In genomic region chr2:147119736-147120135, GRCm38 (mm10) we compare ENCODE assay signal across 35 mouse cellular contexts. TPM values are rescaled to one million over a fixed set of nuclear protein-coding genes. Genes with fewer than 3 reads are reported as not detected.
DNase-seq lines count a peak whose midpoint lies in the region; ATAC-seq and TF ChIP-seq lines count a peak whose summit lies in the region.
"Had no signal": no experiment of that assay in that cellular context is flagged by ENCODE, and none has a peak within 500 bp of the region (broad histone marks: within the 10 kb centered on the region; RNA-seq: fewer than 3 reads in every experiment).

No protein-coding gene starts in this region.

- no peak overlapping the region for H3K4me3 ChIP-seq in MEL (ENCODE audit: control insufficient read depth in 1 of 2, insufficient read depth in 1 of 2, low read depth in 2 of 2, low read length in 2 of 2)
- no peak overlapping the region for H3K4me3 ChIP-seq in midbrain, embryonic 14.5 days (replicated peaks; ENCODE audit: low read depth, low read length)
- H3K4me3 ChIP-seq in forebrain, embryonic 12.5 days (replicated peaks), result no peak overlapping the region
- H3K4me3 ChIP-seq: embryonic facial prominence, embryonic 10.5 days; embryonic facial prominence, embryonic 13.5 days; erythroblast, embryonic 14.5 days; forebrain, embryonic 13.5 days; heart, embryonic 12.5 days; heart, embryonic 15.5 days had no signal

- no peaks in the 10 kb centered on the region for H3K9me3 ChIP-seq in MEL (replicated peaks; ENCODE audit: insufficient read depth, low read length)
- H3K9me3 ChIP-seq in midbrain, embryonic 14.5 days (ENCODE audit: control insufficient read depth, low read length), result no peaks in the 10 kb centered on the region
- no peaks in the 10 kb centered on the region for H3K9me3 ChIP-seq in forebrain, embryonic 12.5 days
- H3K9me3 ChIP-seq: embryonic facial prominence, embryonic 10.5 days; embryonic facial prominence, embryonic 13.5 days; forebrain, embryonic 13.5 days; G1E; heart, embryonic 12.5 days; heart, embryonic 15.5 days had no signal

- peak; percentile 46 for DNase-seq in MEL (ENCODE audit: low read depth, low spot score)
- no peak for DNase-seq in yolk sac, embryonic 10.5 days (ENCODE audit: low spot score)
- no peak for DNase-seq in midbrain, embryonic 14.5 days
- DNase-seq: adrenal gland, adult 8-10 months; adrenal gland, postnatal 36 days; B cell, adult 2 months; cerebellum, adult 18-20 months; cerebellum, adult 9-10 months; cerebellum, postnatal 25 days; embryo, embryonic 11 days; gastrocnemius, postnatal 10 days; gastrocnemius, postnatal 36 days; heart, adult 11 months; heart, postnatal 10 days; heart, postnatal 36 days had no signal

- no peak for TF ChIP-seq POLR2A in MEL (IDR thresholded peaks at IDR 0.05; ENCODE audit: control insufficient read depth in 1 of 2, insufficient read depth in 1 of 2, low read depth in 1 of 2, low read length in 2 of 2, poor library complexity in 1 of 2)

- no peak for TF ChIP-seq RAD21 in MEL (IDR thresholded peaks at IDR 0.05; ENCODE audit: low read depth, low read length)

- TF ChIP-seq CTCF in MEL (IDR thresholded peaks at IDR 0.05 in 2 of 3, conservative IDR thresholded peaks at IDR 0.05 in 1 of 3; ENCODE audit: control insufficient read depth in 1 of 3, insufficient read depth in 1 of 3, low read depth in 2 of 3, low read length in 3 of 3, poor library complexity in 1 of 3, severe bottlenecking in 1 of 3), result no peak; a peak in 1 of 6 replicates

- H3K27me3 ChIP-seq in MEL (ENCODE audit: control insufficient read depth in 1 of 2, insufficient read depth in 2 of 2, low read length in 2 of 2), result no peaks in the 10 kb centered on the region
- H3K27me3 ChIP-seq in midbrain, embryonic 14.5 days (ENCODE audit: control insufficient read depth, insufficient read depth, low read length), result no peaks in the 10 kb centered on the region
- no peaks in the 10 kb centered on the region for H3K27me3 ChIP-seq in forebrain, embryonic 12.5 days
- H3K27me3 ChIP-seq: CH12.LX; embryonic facial prominence, embryonic 13.5 days; forebrain, embryonic 13.5 days; heart, embryonic 12.5 days; heart, embryonic 15.5 days had no signal

- H3K4me1 ChIP-seq in MEL (ENCODE audit: control insufficient read depth in 1 of 2, insufficient read depth in 2 of 2, low read length in 2 of 2), result peaks cover 0 to 2% of the 10 kb centered on the region in 2 experiments; a peak in 1 of 4 replicates
- no peaks in the 10 kb centered on the region for H3K4me1 ChIP-seq in midbrain, embryonic 14.5 days (ENCODE audit: control insufficient read depth, insufficient read depth, low read length)
- H3K4me1 ChIP-seq in forebrain, embryonic 12.5 days, result no peaks in the 10 kb centered on the region
- H3K4me1 ChIP-seq: embryonic facial prominence, embryonic 10.5 days; embryonic facial prominence, embryonic 13.5 days; forebrain, embryonic 13.5 days; heart, embryonic 12.5 days; heart, embryonic 15.5 days had no signal

- peak in 1 of 2 experiments; percentile 19; a peak in 1 of 4 replicates for TF ChIP-seq EP300 in MEL (IDR thresholded peaks at IDR 0.05; ENCODE audit: low read depth in 1 of 2, low read length in 2 of 2)

- ATAC-seq in granulocyte monocyte progenitor cell, adult 5-6 weeks (replicated peaks; ENCODE audit: poor library complexity, severe bottlenecking), result peak; percentile 66
- ATAC-seq in megakaryocyte progenitor cell, adult 5-6 weeks (replicated peaks; ENCODE audit: poor library complexity), result peak; percentile 83
- no peak for ATAC-seq in midbrain, embryonic 14.5 days (ENCODE audit: low FRiP score, low TSS enrichment)
- ATAC-seq in forebrain, embryonic 12.5 days (ENCODE audit: low FRiP score), result no peak
- ATAC-seq: activated CD4-positive, CD25-positive, alpha-beta regulatory T cell, adult 4 months; forebrain, embryonic 13.5 days; forebrain, embryonic 16.5 days; hindbrain, postnatal 0 days; inflammation-experienced regulatory T-cells, adult 6 months; intestine, embryonic 16.5 days had no signal

- no peaks in the 10 kb centered on the region for H3K79me2 ChIP-seq in MEL (ENCODE audit: control insufficient read depth, insufficient read depth, low read length, poor library complexity)

- H3K36me3 ChIP-seq in MEL (ENCODE audit: control insufficient read depth in 1 of 2, insufficient read depth in 2 of 2, low read length in 2 of 2), result peaks cover 0 to 4% of the 10 kb centered on the region in 2 experiments; a peak in 1 of 4 replicates
- no peaks in the 10 kb centered on the region for H3K36me3 ChIP-seq in midbrain, embryonic 14.5 days (ENCODE audit: control insufficient read depth, insufficient read depth, low read length)
- H3K36me3 ChIP-seq in forebrain, embryonic 12.5 days (replicated peaks), result no peaks in the 10 kb centered on the region
- H3K36me3 ChIP-seq: embryonic facial prominence, embryonic 10.5 days; embryonic facial prominence, embryonic 13.5 days; G1E; heart, embryonic 12.5 days; heart, embryonic 15.5 days had no signal

- no peak overlapping the region for H3K4me2 ChIP-seq in midbrain, embryonic 14.5 days (ENCODE audit: low read length)
- H3K4me2 ChIP-seq in forebrain, embryonic 12.5 days, result no peak overlapping the region
- H3K4me2 ChIP-seq: embryonic facial prominence, embryonic 13.5 days; forebrain, embryonic 13.5 days; heart, embryonic 12.5 days; heart, embryonic 15.5 days; hindbrain, embryonic 14.5 days had no signal

- H3K27ac ChIP-seq in MEL (ENCODE audit: control insufficient read depth, low read depth, low read length), result no peak overlapping the region
- H3K27ac ChIP-seq in midbrain, embryonic 14.5 days (replicated peaks; ENCODE audit: low read depth, low read length), result no peak overlapping the region
- no peak overlapping the region for H3K27ac ChIP-seq in forebrain, embryonic 12.5 days
- H3K27ac ChIP-seq: embryonic facial prominence, embryonic 10.5 days; embryonic facial prominence, embryonic 13.5 days; forebrain, embryonic 13.5 days; heart, embryonic 15.5 days; hindbrain, embryonic 14.5 days; hindbrain, postnatal 0 days had no signal

- 96% methylated on average over 1 of the region's 1 CpGs for WGBS in midbrain, embryonic 14.5 days
- WGBS in forebrain, embryonic 12.5 days, result 85% methylated on average over 1 of the region's 1 CpGs

- no peak overlapping the region for H3K9ac ChIP-seq in MEL (ENCODE audit: control insufficient read depth, low read depth, low read length, poor library complexity, severe bottlenecking)
- no peak overlapping the region for H3K9ac ChIP-seq in midbrain, embryonic 14.5 days (replicated peaks; ENCODE audit: low read length)
- H3K9ac ChIP-seq in forebrain, embryonic 12.5 days, result no peak overlapping the region
- H3K9ac ChIP-seq: embryonic facial prominence, embryonic 13.5 days; forebrain, embryonic 13.5 days; heart, embryonic 12.5 days; heart, embryonic 15.5 days; hindbrain, embryonic 14.5 days had no signal

TF ChIP-seq in MEL, 35 proteins besides CTCF, POLR2A, EP300 and RAD21:
- TF ChIP-seq TBP (IDR thresholded peaks at IDR 0.05; ENCODE audit: low read depth, low read length) (peak; percentile 44; the same call in 1 of the 2 replicates), E2F4 (IDR thresholded peaks at IDR 0.05; ENCODE audit: borderline replicate concordance, low read depth, low read length) (no peak), MXI1 (IDR thresholded peaks at IDR 0.05; ENCODE audit: low read depth, low read length) (no peak), CHD2 (IDR thresholded peaks at IDR 0.05; ENCODE audit: low read length) (no peak), KAT2A (conservative IDR thresholded peaks at IDR 0.05; ENCODE audit: low read depth, low read length) (no peak), TCF12 (IDR thresholded peaks at IDR 0.05; ENCODE audit: low read depth, low read length) (no peak), MYB (IDR thresholded peaks at IDR 0.05; ENCODE audit: low read depth, low read length) (no peak)
TF ChIP-seq in MEL: peak in this region for 1.

RNA-seq across cellular contexts. Expression of gene Nkx2-4, which starts 34.5 kb away (rescaled TPM):
- not detected in 2 replicates for total RNA-seq in MEL (2012; rRNA removed)
- not detected for polyA plus RNA-seq in MEL (2012; ENCODE audit: insufficient read depth in 1 of 2, insufficient read length in 2 of 2, low read depth in 1 of 2, low replicate concordance in 2 of 2, missing spikeins in 1 of 2)
- total RNA-seq in granulocyte monocyte progenitor cell, adult 5-6 weeks (2014; fragmentation: Nextera tagmentation), result not detected in 2 replicates
- not detected in 2 replicates for total RNA-seq in granulocyte monocyte progenitor cell, adult 5-6 weeks (2017)
- not detected in 2 replicates for total RNA-seq in megakaryocyte progenitor cell, adult 5-6 weeks (2015)
- total RNA-seq in megakaryocyte progenitor cell, adult 5-6 weeks (2017), result not detected in 2 replicates
- not detected in 2 replicates for polyA plus RNA-seq in midbrain, embryonic 14.5 days (2014; fragmentation: Nextera tagmentation; extraction: Ambion mirVana)
- polyA plus RNA-seq in forebrain, embryonic 12.5 days (2016; fragmentation: Nextera tagmentation; extraction: Ambion mirVana), result 1.1 and 2.8 TPM in 2 replicates
- total RNA-seq: adrenal gland, adult 8-10 months; adrenal gland, postnatal 36 days; CH12.LX; gastrocnemius, adult 18-20 months; gastrocnemius, postnatal 10 days; gastrocnemius, postnatal 36 days; heart, postnatal 10 days; heart, postnatal 36 days had no signal
- polyA plus RNA-seq: activated CD4-positive, CD25-positive, alpha-beta regulatory T cell, adult 4 months; cortical plate, adult 2 months; embryonic facial prominence, embryonic 13.5 days; erythroblast, embryonic 14.5 days; G1E; heart, embryonic 12.5 days; heart, embryonic 15.5 days; hindbrain, embryonic 11.5 days; hindbrain, embryonic 14.5 days; hindbrain, postnatal 0 days; inflammation-experienced regulatory T-cells, adult 6 months; intestine, embryonic 16.5 days had no signal

Comparison
In these comparisons a context has a peak if more than half of its experiments do, and no peak if none do; other contexts are left out.
1. ATAC-seq: peak in granulocyte monocyte progenitor cell, adult 5-6 weeks (single experiment) and megakaryocyte progenitor cell, adult 5-6 weeks (single experiment); none in midbrain, embryonic 14.5 days (single experiment) and forebrain, embryonic 12.5 days (single experiment).